Mouse (Mus musculus) heart, embryonic 11.5 days (tissue): ENCODE measurements around the gene Msi2. TPM values are rescaled to one million over a fixed set of nuclear protein-coding genes. Genes with fewer than 3 reads are reported as not detected.

Source experiments
- ATAC-seq: fragments of 200-750 bp; cut with Nextera tagmentation; replicated peaks from 2 replicates; pipeline ENCODE4 v1.8.0; 2017; ENCODE audit warnings: moderate library complexity; ENCODE audit not compliant: insufficient number of reproducible peaks, low FRiP score, low TSS enrichment
- H3K27ac ChIP-seq: fragments of 300-500 bp; sonication (generic); 2 replicates; pipeline ENCODE4 v1.5.1; 2014; ENCODE audit warnings: mild to moderate bottlenecking, low read depth, low read length
- H3K27me3 ChIP-seq: fragments of 300-500 bp; sonication (generic); 2 replicates; pipeline ENCODE4 v1.6.1; 2014; ENCODE audit warnings: mild to moderate bottlenecking, low read length, mixed read lengths; ENCODE audit not compliant: control insufficient read depth, insufficient read depth
- H3K36me3 ChIP-seq: fragments of 300-500 bp; sonication (generic); 2 replicates; pipeline ENCODE4 v1.6.1; 2014; ENCODE audit warnings: mild to moderate bottlenecking, low read length, moderate library complexity, mixed read lengths; ENCODE audit not compliant: control insufficient read depth, insufficient read depth
- H3K4me1 ChIP-seq: fragments of 300-500 bp; sonication (generic); 2 replicates; pipeline ENCODE4 v1.6.1; 2014; ENCODE audit warnings: low read length; ENCODE audit not compliant: control insufficient read depth, insufficient read depth
- H3K4me2 ChIP-seq: fragments of 300-500 bp; sonication (generic); 2 replicates; pipeline ENCODE4 v1.6.1; 2014; ENCODE audit warnings: mild to moderate bottlenecking, moderate library complexity
- H3K4me3 ChIP-seq: fragments of 300-500 bp; sonication (generic); 2 replicates; pipeline ENCODE4 v1.5.1; 2014; ENCODE audit warnings: low read depth, low read length
- H3K9ac ChIP-seq: fragments of 300-500 bp; sonication (generic); 2 replicates; pipeline ENCODE4 v1.6.1; 2014; ENCODE audit warnings: mild to moderate bottlenecking, low read depth, low read length, moderate library complexity
- H3K9me3 ChIP-seq: fragments of 300-500 bp; sonication (generic); replicated peaks from 2 replicates; pipeline ENCODE4 v1.6.1; 2016; ENCODE audit warnings: low read length; ENCODE audit not compliant: control insufficient read depth
- WGBS: fragments of 180-500 bp; shearing (Covaris S2); extraction: QIAGEN DNeasy Blood & Tissue Kit; methylation state at CpG from one replicate; pipeline ENCODE4 v1.1.7; 2014; ENCODE audit not compliant: insufficient replicate concordance; 5-methylcytosine and 5-hydroxymethylcytosine counted together
- polyA plus RNA-seq: library from polyadenylated mRNA; unstranded; fragments of >200 nt; fragmentation: Nextera tagmentation; extraction: Ambion mirVana; gene quantifications from 2 replicates; pipeline ENCODE4 v1.2.1, GENCODE M21; 2014

Msi2 gene
- polyA plus RNA-seq, 1 experiment from 2014 or later = 18.4 TPM

DNA sequence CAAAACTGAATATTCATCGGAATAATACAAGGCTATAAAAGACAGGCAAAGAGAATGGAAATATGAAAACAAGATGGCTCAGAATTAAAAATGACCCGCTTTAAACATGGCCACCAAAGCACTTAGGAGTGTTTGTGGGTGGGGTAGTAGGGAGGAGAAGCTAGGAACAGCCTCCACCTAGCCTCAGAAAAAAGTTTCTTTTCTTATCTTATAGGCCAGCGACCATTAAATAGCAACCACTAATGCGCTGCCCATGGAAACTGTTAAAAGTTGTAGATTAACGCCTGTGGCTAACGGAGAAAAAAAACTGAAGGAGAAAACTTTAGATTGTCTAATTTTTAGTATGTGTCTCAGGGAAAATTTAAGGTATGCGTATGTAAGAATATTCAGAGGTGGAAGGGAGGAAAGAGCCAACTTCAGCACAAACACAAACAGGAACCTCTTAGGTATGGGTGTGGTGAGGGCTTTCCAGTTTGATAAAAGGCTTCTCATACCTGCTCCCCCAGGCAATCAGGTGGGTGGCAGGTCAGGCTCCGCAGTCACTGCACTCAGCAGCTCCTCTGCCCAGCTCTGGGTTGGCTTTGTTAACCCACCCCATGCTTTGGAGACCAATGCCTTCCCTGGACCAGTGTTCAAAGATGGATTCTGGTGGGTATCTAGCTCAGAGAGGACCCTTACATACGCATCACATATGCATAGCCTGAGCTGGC lies 298.5 kb downstream of the Msi2 start:
- Histone ChIP-seq H3K9me3 (no peaks in the 10 kb centered on the region), H3K4me3 (no peak overlapping the region), H3K4me1 (peaks cover 61% of the 10 kb centered on the region), H3K4me2 (no peak overlapping the region), H3K36me3 (no peaks in the 10 kb centered on the region; the same call in 1 of the 2 replicates), H3K27ac (peak overlapping the region; percentile 92), H3K9ac (no peak overlapping the region), H3K27me3 (no peaks in the 10 kb centered on the region)
- ATAC-seq = no peak
- WGBS = 59% methylated on average over 9 of the region's 9 CpGs

DNA sequence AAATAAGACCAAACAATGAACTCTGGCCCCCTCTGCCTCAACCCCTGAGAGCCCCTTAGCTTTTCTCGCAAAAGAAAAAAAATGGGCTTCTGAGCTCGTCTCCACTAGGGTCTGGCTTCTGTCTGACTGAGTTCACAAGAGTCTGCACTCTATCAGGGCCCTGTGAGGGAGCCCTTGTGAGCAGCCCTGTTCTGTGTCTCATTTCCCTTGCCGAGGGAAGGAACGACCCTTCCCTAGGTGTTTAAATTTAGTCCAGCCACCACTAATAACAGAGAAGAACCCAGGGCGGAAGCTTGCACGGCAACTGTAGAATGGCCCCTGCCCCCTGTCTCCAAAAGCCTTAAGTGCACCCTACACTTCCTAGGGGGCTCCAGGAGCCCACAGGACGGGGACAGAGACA lies 299.2 kb downstream of the Msi2 start:
- Histone ChIP-seq H3K4me3 (no peak overlapping the region), H3K9ac (peak overlapping the region; percentile 56; the same call in 1 of the 2 replicates), H3K4me2 (peak overlapping the region; percentile 44), H3K36me3 (no peaks in the 10 kb centered on the region; the same call in 1 of the 2 replicates), H3K9me3 (no peaks in the 10 kb centered on the region), H3K27ac (peak overlapping the region; percentile 92), H3K4me1 (peaks cover 65% of the 10 kb centered on the region), H3K27me3 (no peaks in the 10 kb centered on the region)
- 27% methylated on average over 7 of the region's 7 CpGs for WGBS
- ATAC-seq = peak; percentile 58; the same call in 1 of the 2 replicates

- Histone ChIP-seq H3K4me2 (no peak overlapping the region), H3K36me3 (no peaks in the 10 kb centered on the region; the same call in 1 of the 2 replicates), H3K27ac (peak overlapping the region; percentile 50), H3K27me3 (no peaks in the 10 kb centered on the region), H3K9ac (no peak overlapping the region; the same call in 1 of the 2 replicates), H3K9me3 (no peaks in the 10 kb centered on the region), H3K4me3 (no peak overlapping the region), H3K4me1 (peaks cover 43% of the 10 kb centered on the region)
- ATAC-seq = no peak
- WGBS = 56% methylated on average over 18 of the region's 18 CpGs
These were observed 304.0 kb downstream of the Msi2 start for GRCm38 (mm10) chr11:88414157-88414870.

GRCm38 (mm10) chr11:88412423-88413094 lies 305.8 kb downstream of the Msi2 start:
- Histone ChIP-seq H3K9ac (no peak overlapping the region), H3K9me3 (no peaks in the 10 kb centered on the region), H3K4me2 (no peak overlapping the region), H3K4me3 (no peak overlapping the region), H3K36me3 (no peaks in the 10 kb centered on the region; the same call in 1 of the 2 replicates), H3K4me1 (peaks cover 28% of the 10 kb centered on the region), H3K27me3 (no peaks in the 10 kb centered on the region), H3K27ac (no peak overlapping the region)
- 50% methylated on average over 5 of the region's 5 CpGs for WGBS
- no peak for ATAC-seq

DNA sequence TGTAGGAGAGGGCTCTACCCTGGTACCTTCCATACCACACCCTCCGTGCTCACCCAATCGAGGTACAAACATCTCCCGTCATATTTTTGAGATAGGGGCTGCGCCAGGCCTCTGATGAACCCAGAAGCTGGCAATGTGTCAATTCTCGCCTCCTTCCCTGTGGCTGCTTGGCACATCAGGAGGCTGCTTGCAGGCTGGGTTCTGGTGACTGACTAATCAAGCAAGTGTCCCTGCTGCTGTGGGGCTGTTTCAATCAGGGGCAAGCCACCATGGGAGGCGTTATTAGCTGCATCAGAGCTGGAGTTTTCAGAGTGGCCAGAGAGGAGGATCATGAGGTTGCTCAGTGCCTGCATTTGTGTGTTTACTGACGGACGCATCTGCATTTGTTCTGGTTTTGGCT lies 310.0 kb downstream of the Msi2 start:
- no peak overlapping the region for H3K4me3 ChIP-seq
- peaks cover 33% of the 10 kb centered on the region for H3K4me1 ChIP-seq
- no peak overlapping the region for H3K9ac ChIP-seq
- no peaks in the 10 kb centered on the region for H3K9me3 ChIP-seq
- WGBS = 89% methylated on average over 8 of the region's 8 CpGs
- no peak overlapping the region for H3K27ac ChIP-seq
- no peaks in the 10 kb centered on the region for H3K36me3 ChIP-seq
- no peak for ATAC-seq
- no peaks in the 10 kb centered on the region for H3K27me3 ChIP-seq
- no peak overlapping the region for H3K4me2 ChIP-seq

- H3K9me3 ChIP-seq = no peaks in the 10 kb centered on the region
- H3K4me1 ChIP-seq = peaks cover 48% of the 10 kb centered on the region
- 0 out of 2 replicates have a peak overlapping the region, but pooled peaks have one; percentile 29 for H3K27ac ChIP-seq
- H3K9ac ChIP-seq = no peak overlapping the region
- WGBS = 78% methylated on average over 3 of the region's 3 CpGs
- H3K4me2 ChIP-seq = no peak overlapping the region
- ATAC-seq = no peak
- no peaks in the 10 kb centered on the region for H3K27me3 ChIP-seq
- H3K36me3 ChIP-seq = no peaks in the 10 kb centered on the region
- H3K4me3 ChIP-seq = no peak overlapping the region
These were observed 311.9 kb downstream of the Msi2 start for GRCm38 (mm10) chr11:88406408-88406915.

GRCm38 (mm10) chr11:88404816-88405613 lies 313.3 kb downstream of the Msi2 start:
- no peaks in the 10 kb centered on the region for H3K36me3 ChIP-seq
- 0 out of 2 replicates have a peak, but pooled peaks have one; percentile 35 for ATAC-seq
- 26% methylated on average over 17 of the region's 17 CpGs for WGBS
- no peaks in the 10 kb centered on the region for H3K9me3 ChIP-seq
- H3K27me3 ChIP-seq = no peaks in the 10 kb centered on the region
- H3K4me3 ChIP-seq = no peak overlapping the region
- peak overlapping the region; percentile 86 for H3K27ac ChIP-seq
- H3K4me1 ChIP-seq = peaks cover 62% of the 10 kb centered on the region
- peak overlapping the region; percentile 58 for H3K9ac ChIP-seq
- peak overlapping the region; percentile 51 for H3K4me2 ChIP-seq
